Mouse (Mus musculus) bone marrow, adult 2 months (tissue): ENCODE measurements at regions not wholly inside any gene's neighbourhood (a gene's known extent, or its start where the extent isn't known, plus 50 kb on each side); places are given as distances from the start of the nearest gene placed in this dataset.

Source experiments
- CTCF ChIP-seq: fragments of 200-500 bp; IDR thresholded peaks from 2 replicates; pipeline ENCODE4 v1.5.1; 2011; ENCODE audit warnings: low read length, control low read depth; ENCODE audit not compliant: control insufficient read depth, insufficient read depth
- POLR2A ChIP-seq: fragments of 200-500 bp; IDR thresholded peaks from 2 replicates; pipeline ENCODE4 v1.6.1; 2011; ENCODE audit warnings: low read depth, mild to moderate bottlenecking, control low read depth, low read length, borderline replicate concordance; ENCODE audit not compliant: control insufficient read depth

DNA sequence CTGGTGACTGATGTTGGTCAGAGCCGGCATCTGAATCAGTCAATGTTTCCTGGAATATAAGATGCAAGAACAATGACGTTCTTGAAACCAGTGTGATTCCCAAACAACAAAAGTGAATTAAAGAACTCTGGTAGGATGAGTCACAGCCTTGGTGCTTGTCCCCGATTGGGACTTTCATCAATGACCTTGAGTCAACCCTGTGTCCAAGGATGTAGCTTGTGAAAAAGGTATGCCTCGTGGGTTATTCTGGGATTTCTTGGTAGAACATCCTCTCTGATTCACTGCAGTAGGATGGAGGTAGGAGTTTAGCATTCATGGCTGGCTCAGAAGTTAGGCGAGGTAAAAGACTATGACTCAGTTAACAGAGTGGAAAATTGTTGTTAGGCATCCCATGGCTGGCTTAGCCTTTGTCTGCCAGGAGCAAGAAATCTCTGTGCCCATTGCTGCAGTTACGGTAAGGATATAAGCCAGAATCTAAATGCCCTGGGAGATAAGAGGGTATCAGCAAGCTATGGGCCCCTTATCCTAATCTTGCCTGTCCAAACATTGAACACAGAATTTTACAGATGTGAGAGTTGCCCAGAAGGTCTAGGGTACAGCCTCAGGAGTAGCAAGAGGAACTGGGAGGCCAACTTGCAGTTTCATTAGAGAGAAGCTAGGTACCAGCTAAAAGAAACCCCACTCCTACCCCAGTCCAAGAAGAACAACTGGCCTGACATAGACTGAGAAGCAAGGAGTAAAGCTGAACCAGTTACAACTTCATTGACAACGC lies 55.9 kb upstream of the Ralgps2 start:
- TF ChIP-seq CTCF = no peak
- TF ChIP-seq POLR2A = no peak
